Mouse (Mus musculus) spleen, adult 2 months (tissue): ENCODE measurements around the gene Tpo.

Experiments used
- CTCF ChIP-seq: fragments of 200-500 bp; IDR thresholded peaks from 2 replicates; pipeline ENCODE4 v1.5.1; 2011; ENCODE audit warnings: mild to moderate bottlenecking, inconsistent platforms; ENCODE audit not compliant: insufficient read depth, insufficient read length, insufficient replicate concordance; ENCODE audit errors: extremely low read depth
- POLR2A ChIP-seq: fragments of 200-500 bp; IDR thresholded peaks from 2 replicates; pipeline ENCODE4 v1.6.1; 2011; ENCODE audit warnings: low read depth, low read length, inconsistent platforms

DNA sequence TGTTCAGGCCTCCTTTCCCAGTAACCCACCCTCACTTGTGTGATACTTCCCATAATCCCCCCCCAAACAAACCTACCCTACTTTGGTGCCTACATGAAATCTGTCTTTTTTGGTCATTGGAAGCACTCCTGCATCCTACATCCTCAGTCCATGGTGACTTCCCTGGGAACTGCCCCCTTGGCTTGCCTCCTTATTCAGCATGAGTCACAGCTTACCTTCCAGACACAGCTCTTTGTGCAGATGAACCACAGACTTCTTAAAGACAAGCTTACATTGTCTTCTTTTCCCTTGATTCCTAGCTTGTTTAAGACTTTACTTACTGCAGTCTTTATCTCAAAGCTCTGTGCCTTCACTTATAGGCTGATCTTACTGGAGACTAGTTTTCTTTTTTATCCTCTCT, 112.0 kb downstream of the Tpo start:
- TF ChIP-seq CTCF (no peak), POLR2A (no peak)
